Mouse (Mus musculus) heart, adult 2 months (tissue): ENCODE measurements around the gene BC005537. TPM values are rescaled to one million over a fixed set of nuclear protein-coding genes. Genes with fewer than 3 reads are reported as not detected.
"Not testable (repeated sequence)": the region's sequence is repeated elsewhere in the genome, so short reads cannot be mapped to it uniquely, and the experiment has no call there.

Source experiments
- DNase-seq, 2 experiments: peaks; one replicate each; pipeline ENCODE4 v3.0.0; 2021
- H3K27ac ChIP-seq: fragments of 200-600 bp; 2 replicates; pipeline ENCODE4 v1.8.1; 2022
- H3K27me3 ChIP-seq: fragments of 200-500 bp; 2 replicates; pipeline ENCODE4 v1.6.1; 2012; ENCODE audit warnings: mild to moderate bottlenecking, low read length, inconsistent platforms, mixed read lengths; ENCODE audit not compliant: control insufficient read depth, insufficient read depth
- H3K36me3 ChIP-seq: fragments of 200-500 bp; 2 replicates; pipeline ENCODE4 v1.6.1; 2012; ENCODE audit warnings: low read length, inconsistent platforms; ENCODE audit not compliant: control insufficient read depth, insufficient read depth
- H3K4me1 ChIP-seq: fragments of 200-500 bp; 2 replicates; pipeline ENCODE4 v1.6.1; 2011; ENCODE audit warnings: low read length; ENCODE audit not compliant: control insufficient read depth, insufficient read depth
- H3K4me3 ChIP-seq: fragments of 200-600 bp; 2 replicates; pipeline ENCODE4 v1.8.1; 2022
- H3K79me2 ChIP-seq: fragments of 200-500 bp; replicated peaks from 2 replicates; pipeline ENCODE4 v1.6.1; 2012; ENCODE audit warnings: mild to moderate bottlenecking, inconsistent platforms, low read length, moderate library complexity, mixed read lengths; ENCODE audit not compliant: control insufficient read depth, insufficient read depth
- H3K9ac ChIP-seq: fragments of 200-500 bp; 2 replicates; pipeline ENCODE4 v1.6.1; 2012; ENCODE audit warnings: low read depth, mild to moderate bottlenecking, control low read depth, inconsistent platforms, low read length, mixed read lengths
- CTCF ChIP-seq: fragments of 200-600 bp; IDR thresholded peaks from 2 replicates; pipeline ENCODE4 v1.8.1; 2022; ENCODE audit warnings: antibody characterized with exemption, mild to moderate bottlenecking, moderate library complexity
- EP300 ChIP-seq: fragments of 200-500 bp; IDR thresholded peaks from 2 replicates; pipeline ENCODE4 v1.6.1; 2011; ENCODE audit warnings: low read depth, low read length, control low read depth; ENCODE audit not compliant: insufficient read depth
- POLR2A ChIP-seq: fragments of 200-500 bp; IDR thresholded peaks from 2 replicates; pipeline ENCODE4 v1.6.1; 2011; ENCODE audit warnings: mild to moderate bottlenecking, low read depth, low read length, control low read depth; ENCODE audit not compliant: insufficient read depth
- WGBS: fragments of 180-500 bp; shearing (Covaris S2); methylation state at CpG from one replicate; pipeline ENCODE4 v1.1.7; 2018; 5-methylcytosine and 5-hydroxymethylcytosine counted together
- intact Hi-C: fragments of 180-260 bp; cut with DNase I; formaldehyde crosslinking; loops from one replicate; pipeline ENCODE4 v1.15.1; 2025
- polyA plus RNA-seq: library from polyadenylated mRNA; depleted of rRNA; stranded (reverse); fragments of >200 nt; gene quantifications from 2 replicates; pipeline ENCODE4 v1.2.3, GENCODE M21; 2012
- total RNA-seq, 2 experiments: library from RNA; stranded (reverse); gene quantifications; 2 replicates each; pipeline ENCODE4 v1.2.3; 2021

BC005537 gene
- total and polyA plus RNA-seq, 3 experiments: 30.7 to 126 (median 111) TPM

DNA sequence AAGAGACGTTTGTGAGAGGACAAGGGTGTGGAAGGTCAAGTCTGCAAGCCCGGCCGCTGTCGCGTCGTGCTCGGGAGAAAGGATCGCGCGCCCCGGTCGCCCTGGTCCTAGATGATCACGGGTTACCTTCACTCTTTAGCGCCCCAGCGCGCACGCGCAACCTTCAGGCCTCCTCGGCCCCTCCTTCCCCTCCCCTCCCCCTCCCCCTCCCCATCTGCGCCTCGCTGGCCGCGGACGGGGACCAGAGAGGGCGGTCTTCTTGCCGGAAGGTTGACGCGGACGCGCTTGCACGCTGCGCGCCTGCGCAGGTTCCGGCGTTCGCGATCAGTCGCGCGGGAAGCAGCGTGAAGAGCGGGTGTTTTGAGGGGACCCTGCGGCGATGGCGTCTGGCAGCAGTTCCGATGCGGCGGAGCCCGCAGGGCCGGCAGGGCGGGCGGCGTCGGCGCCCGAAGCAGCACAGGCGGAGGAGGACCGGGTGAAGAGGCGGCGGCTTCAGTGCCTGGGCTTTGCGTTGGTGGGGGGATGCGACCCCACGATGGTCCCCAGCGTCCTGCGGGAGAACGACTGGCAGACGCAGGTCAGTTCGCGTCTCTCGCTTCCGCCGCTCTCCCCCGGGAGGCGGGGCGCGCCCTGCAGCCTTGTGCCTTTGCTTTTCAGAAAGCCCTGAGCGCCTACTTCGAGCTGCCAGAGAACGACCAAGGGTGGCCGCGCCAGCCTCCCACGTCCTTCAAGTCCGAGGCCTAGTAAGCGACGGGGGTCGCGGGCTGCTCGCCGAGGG, 30.1 kb downstream of the BC005537 start, which contains the start of the genes Acot13 and Tdp2:
Gene Acot13 (minus strand): TSS at position 188 of the 778 bp plus-strand sequence.
Gene Tdp2 (plus strand): TSS at position 327 of the 778 bp plus-strand sequence.
- H3K27me3 ChIP-seq: no peaks in the 10 kb centered on the region
- H3K27ac ChIP-seq: peak within 1 kb of the TSS; percentile 92
- under 1% methylated on average over 90 of the region's 90 CpGs for WGBS
- peak; percentile 59; the same call in 1 of the 2 replicates for TF ChIP-seq EP300
- TF ChIP-seq POLR2A: peak; percentile 94
- TF ChIP-seq CTCF: no peak
- peaks cover 7% of the 10 kb centered on the region for H3K4me1 ChIP-seq
- peak; percentile 91 to 95 for DNase-seq
- 0 out of 2 replicates have a peak, but pooled peaks cover 2% of the 10 kb centered on the region for H3K79me2 ChIP-seq
- H3K36me3 ChIP-seq: peaks cover 8% of the 10 kb centered on the region
- peak within 1 kb of the TSS; percentile 93 for H3K4me3 ChIP-seq
- intact Hi-C loops: loop anchor here (1.0 to 2.0 kb wide), 2 partner anchors 30 to 71 kb away; partner anchors contain the start of genes BC005537 and Gmnn
- H3K9ac ChIP-seq: peak within 1 kb of the TSS; percentile 87

DNA sequence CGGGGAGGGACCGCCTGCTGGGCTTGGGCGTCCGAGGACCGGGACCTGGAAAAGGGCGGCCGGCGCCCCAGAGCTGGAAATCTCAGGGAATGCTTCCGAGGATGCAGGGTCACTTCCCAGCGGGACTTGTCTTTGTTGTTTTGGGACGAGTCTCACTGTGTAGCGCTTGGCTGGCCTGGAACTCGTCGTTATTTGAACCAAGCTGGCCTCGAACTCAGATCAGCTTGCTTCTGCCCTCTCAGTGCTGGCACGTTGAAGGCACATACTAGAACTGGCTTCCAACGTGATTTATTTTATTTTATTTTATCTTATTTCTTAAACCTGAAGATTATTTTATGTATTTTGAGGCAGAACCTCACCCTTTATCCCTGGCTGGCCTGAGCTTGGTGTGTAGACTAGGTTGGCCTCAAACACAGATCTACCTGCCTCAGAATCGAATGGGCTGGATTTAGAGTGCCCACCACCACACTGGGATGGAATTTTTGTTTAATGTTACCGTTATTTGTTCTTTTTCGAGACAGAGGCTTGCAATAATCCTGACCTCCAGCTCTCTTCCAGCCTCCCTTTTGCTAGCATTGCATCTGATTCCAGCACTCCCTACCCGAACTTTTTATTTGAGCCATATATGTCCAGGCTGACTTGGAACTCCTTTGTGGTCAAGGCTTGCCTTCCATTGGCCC, 30.8 kb downstream of the BC005537 start:
- Histone ChIP-seq H3K79me2 (peaks cover 3% of the 10 kb centered on the region), H3K27ac (peak overlapping the region; percentile 89), H3K36me3 (peaks cover 8% of the 10 kb centered on the region), H3K9ac (peak overlapping the region; percentile 87), H3K4me3 (peak overlapping the region; percentile 93), H3K27me3 (no peaks in the 10 kb centered on the region), H3K4me1 (peaks cover 7% of the 10 kb centered on the region)
- intact Hi-C loops: no loop called here
- WGBS: 2% methylated on average over 21 of the region's 21 CpGs
- no peak for DNase-seq
- TF ChIP-seq POLR2A: no peak
- no peak for TF ChIP-seq CTCF
- no peak for TF ChIP-seq EP300

GRCm38 (mm10) chr13:24832811-24833155, 31.3 kb downstream of the BC005537 start:
- H3K27me3 ChIP-seq: no peaks in the 10 kb centered on the region
- WGBS: 20% methylated on average over 2 of the region's 2 CpGs
- H3K79me2 ChIP-seq: peaks cover 4% of the 10 kb centered on the region
- 0 out of 2 replicates have a peak overlapping the region, but pooled peaks have one; percentile 9 for H3K9ac ChIP-seq
- peaks cover 7% of the 10 kb centered on the region for H3K4me1 ChIP-seq
- peaks cover 8% of the 10 kb centered on the region for H3K36me3 ChIP-seq
- TF ChIP-seq POLR2A: no peak
- TF ChIP-seq CTCF: no peak
- TF ChIP-seq EP300: no peak
- peak overlapping the region; percentile 93; the same call in 1 of the 2 replicates for H3K4me3 ChIP-seq
- intact Hi-C loops: no loop called here
- no peak for DNase-seq
- no peak overlapping the region for H3K27ac ChIP-seq

- intact Hi-C loops, DNase-seq, H3K4me3 ChIP-seq, H3K4me1 ChIP-seq, H3K9ac ChIP-seq, H3K79me2 ChIP-seq, H3K27ac ChIP-seq, H3K27me3 ChIP-seq, H3K36me3 ChIP-seq: not testable (repeated sequence)
- WGBS: 88% methylated on average over 8 of the region's 8 CpGs
Observed at GRCm38 (mm10) chr13:24837765-24838164, 36.3 kb downstream of the BC005537 start.

GRCm38 (mm10) chr13:24839831-24840230, 38.4 kb downstream of the BC005537 start:
- no peak for TF ChIP-seq CTCF
- no peak for TF ChIP-seq EP300
- no peak for TF ChIP-seq POLR2A
- intact Hi-C loops: no loop called here
- Histone ChIP-seq H3K36me3 (peaks cover 2% of the 10 kb centered on the region), H3K9ac (no peak overlapping the region), H3K27me3 (no peaks in the 10 kb centered on the region), H3K4me3 (no peak overlapping the region), H3K4me1 (no peaks in the 10 kb centered on the region), H3K27ac (no peak overlapping the region), H3K79me2 (peaks cover 2% of the 10 kb centered on the region)
- DNase-seq: no peak
- 73% methylated on average over 3 of the region's 3 CpGs for whole genome bisulfite sequencing

GRCm38 (mm10) chr13:24841702-24842101, 40.2 kb downstream of the BC005537 start:
- H3K27ac ChIP-seq: no peak overlapping the region
- peaks cover 2% of the 10 kb centered on the region for H3K79me2 ChIP-seq
- DNase-seq: no peak
- no peak overlapping the region for H3K9ac ChIP-seq
- TF ChIP-seq POLR2A (no peak), CTCF (no peak), EP300 (no peak)
- no peaks in the 10 kb centered on the region for H3K4me1 ChIP-seq
- H3K27me3 ChIP-seq: no peaks in the 10 kb centered on the region
- WGBS: 68% methylated on average over 3 of the region's 3 CpGs
- H3K36me3 ChIP-seq: peaks cover 2% of the 10 kb centered on the region
- no peak overlapping the region for H3K4me3 ChIP-seq
- intact Hi-C loops: no loop called here
